Mouse (Mus musculus) thymus, postnatal 14 days (tissue): Measurements from ENCODE around the gene Shank1.

Source experiments
- DNase-seq: peaks from one replicate; pipeline ENCODE4 v3.0.0; 2021

Shank1 gene

DNA sequence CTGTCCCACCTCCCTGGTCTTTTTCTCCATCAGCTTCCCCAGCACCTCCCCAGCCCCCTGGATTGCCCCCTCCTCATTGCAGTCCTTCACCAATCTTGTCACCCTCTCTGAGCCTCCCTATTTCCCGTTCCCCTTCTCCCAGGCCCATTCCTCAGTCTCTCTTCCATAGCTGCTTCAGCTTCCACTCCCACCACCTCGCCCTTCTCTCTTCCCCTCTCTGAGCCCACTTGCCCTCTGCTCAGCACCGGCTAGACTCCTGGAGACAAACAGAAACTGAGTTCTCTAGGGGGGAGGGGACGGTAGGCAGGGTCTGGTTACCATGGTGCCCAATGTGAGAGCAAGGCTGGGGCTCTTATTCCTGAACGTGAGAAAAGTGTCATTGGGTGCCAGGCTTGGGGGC is 64.7 kb downstream of the Shank1 start:
- peak; percentile 42 for DNase-seq

DNA sequence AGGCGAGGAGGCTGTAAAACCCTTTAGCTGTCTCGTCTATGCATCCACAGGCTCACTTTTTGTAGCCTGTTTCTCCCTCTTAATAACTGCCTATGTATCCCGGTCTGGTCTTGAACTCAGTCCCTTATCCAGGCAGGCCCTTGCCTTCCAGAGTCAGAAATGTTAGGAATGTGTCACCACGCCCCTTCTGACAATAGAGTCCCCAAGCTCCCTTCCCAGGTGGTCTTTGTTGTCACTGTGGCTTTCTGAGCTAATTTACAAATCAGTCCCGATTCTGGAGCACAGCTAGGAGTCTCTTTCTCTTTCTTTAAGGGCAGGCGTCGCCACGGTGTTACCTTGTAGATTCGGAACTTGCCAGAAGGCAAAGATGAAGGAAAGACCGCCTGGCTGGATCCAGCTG is 65.2 kb downstream of the Shank1 start:
- DNase-seq, result no peak

DNA sequence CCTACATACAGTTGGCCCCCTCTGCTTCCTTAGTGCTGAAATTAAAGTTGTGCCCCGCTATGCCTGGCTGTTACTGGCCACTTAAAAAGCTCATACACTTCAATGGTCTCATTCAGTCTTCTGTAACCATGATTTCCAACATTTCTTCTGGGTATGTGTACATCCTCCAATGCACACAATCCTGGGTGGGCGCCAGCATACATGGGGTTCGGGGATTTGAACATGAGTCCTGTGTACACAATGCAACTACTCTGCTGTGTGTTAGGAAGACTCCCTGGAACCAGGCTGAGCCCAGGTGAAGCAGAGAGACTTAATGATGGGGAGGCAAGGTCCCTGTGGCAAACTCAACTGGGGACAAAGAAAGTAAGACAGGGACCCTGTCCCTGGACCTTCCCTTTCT is 65.7 kb downstream of the Shank1 start:
- DNase-seq, result no peak

DNA sequence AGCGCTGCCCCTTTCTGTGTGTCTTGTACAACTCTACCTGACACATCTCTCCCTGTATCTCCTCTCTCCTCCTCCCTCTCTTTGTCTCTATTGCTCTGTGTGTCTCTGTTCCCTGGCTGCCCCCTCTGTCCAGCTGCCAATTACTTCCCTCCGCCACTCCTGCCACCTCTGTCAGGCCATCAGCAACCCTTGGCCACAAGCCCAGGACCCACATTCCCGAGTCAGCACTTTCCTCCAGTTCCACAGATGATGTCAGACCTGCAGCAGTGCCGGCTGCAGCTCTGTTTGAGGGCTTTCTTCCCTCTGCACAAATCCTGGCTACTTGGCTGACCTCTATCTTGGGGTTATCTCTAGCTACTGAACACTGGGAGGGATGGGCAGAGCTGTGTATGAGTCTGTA is 68.2 kb downstream of the Shank1 start:
- DNase-seq, result no peak

DNA sequence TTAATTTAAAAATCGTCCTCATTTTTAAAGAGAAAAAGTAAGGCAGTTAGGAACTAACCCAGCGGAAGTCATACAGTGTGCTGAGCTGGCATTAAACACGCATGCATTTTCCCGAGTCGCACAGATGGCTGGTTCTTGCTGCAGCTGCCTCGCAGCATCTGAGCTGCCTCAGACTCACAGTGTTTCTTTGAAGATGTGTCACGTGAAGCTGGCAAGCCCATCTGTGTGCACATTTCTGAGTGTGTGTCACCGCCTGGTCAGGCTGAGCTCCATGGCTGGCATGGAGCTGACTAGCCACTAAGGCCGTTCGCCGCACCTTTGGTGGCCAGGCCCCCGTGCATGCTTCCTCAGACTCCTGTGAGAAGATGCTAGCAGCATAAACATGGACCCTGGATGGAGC is 72.5 kb downstream of the Shank1 start:
- DNase-seq, result peak; percentile 60

DNA sequence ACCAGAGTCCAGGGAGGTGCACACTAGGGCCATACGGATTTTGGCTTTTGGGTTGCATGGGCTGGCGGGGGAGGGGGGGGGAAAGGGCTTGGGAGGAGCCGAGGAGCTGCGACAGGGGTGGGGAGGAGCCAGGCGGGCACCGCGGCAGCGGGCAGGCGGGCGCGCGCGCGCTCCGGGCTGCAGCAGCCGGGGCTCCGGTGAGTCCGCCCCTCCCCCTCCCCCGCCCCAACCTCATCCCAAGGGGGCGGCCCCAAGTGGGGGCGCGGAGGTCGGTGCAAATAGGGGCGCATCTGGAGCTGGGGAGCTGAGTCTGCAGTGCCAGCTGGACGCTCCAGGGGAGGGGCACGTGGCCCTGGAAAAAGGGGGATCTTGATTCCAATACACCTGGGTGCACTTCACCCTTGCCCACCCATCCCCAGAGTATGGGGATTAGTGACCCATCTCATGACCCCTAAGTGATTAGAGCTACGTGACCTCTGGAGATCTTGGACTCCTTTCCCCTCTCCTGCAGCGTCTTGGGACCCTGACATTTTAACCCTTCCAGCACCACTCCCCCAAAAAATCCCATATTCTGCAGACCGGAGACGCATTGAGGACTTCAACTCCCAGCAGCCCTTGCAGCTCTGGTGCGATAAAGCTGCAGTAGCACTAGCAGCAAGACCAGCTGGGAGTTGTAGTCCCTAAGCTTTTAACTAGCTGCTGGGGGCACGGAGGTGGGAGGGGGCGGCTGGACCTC is 74.1 kb downstream of the Shank1 start, which contains the start of gene Syt3:
TSS of gene Syt3 (plus strand) at position 123 of the 736 bp plus-strand sequence.
- peak; percentile 67 for DNase-seq

DNA sequence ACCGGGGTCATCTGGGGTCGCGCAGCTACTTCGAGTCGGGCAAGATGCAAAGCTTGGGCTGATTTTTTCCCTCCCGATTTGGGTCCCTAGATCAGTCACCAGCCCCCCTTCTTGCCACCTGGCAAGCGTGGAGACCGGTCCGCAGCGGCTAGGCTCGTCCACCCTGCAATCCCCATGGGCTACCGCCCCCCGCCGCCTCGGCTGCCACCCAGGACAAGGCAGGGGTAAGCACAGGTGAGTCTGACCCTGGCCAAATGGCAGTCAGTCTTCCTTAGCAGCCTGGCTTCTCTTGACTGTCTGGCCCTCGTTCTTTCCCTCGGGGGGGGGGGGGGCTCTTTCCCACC is 74.6 kb downstream of the Shank1 start:
- DNase-seq, result no peak

DNA sequence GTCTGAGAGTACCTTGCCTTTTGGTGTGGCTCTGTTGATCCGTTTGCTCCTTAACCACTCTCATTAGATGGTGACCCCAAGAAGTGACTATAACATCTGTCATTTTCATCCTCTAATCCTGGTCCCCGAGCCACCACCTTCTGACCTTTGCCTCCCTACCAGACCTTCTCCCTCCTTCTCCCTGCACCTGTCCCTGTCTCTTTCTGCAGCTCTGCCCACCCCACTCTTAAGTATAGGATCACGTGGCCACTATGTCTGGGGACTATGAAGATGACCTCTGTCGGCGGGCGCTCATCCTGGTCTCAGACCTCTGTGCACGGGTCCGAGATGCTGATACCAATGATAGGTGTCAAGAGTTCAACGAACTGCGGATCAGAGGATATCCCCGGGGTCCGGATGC is 75.7 kb downstream of the Shank1 start, which contains the start of gene 1700008O03Rik:
TSS of gene 1700008O03Rik (minus strand) at position 101 of the 400 bp plus-strand sequence.
- DNase-seq, result no peak

DNA sequence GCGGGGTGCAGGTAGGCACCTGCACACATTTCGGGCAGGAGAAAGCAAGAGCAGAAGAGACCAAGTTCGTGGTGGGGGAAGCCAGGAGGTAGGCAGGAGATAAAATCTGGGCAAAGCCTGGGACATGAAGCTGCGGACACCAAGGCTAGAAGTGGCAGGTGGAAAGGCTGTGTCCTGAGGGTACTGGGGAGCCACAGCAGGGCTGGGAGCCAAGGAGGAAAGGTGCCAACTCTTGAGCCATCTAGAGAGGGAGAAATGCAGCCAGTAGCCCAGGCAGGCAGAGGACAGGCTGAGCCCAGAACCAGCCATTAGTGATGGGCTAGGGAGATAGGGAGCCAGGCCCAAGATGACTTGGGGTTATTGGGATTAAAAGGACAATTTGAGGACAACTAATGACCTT is 81.8 kb downstream of the Shank1 start:
- DNase-seq, result no peak

DNA sequence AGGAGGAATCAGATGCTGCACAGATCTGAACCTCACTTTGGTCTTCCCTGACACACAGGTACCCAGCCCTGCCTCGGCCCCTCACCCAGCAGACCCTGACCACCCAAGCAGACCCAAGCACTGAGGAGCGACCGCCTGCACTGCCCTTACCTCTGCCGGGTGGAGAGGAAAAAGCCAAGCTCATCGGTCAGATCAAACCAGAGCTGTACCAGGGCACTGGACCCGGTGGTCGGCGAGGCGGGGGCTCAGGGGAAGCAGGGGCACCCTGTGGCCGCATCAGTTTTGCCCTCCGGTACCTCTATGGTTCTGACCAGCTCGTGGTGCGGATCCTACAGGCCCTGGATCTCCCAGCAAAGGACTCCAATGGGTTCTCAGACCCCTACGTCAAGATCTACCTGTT is 82.3 kb downstream of the Shank1 start:
- no peak for DNase-seq

DNA sequence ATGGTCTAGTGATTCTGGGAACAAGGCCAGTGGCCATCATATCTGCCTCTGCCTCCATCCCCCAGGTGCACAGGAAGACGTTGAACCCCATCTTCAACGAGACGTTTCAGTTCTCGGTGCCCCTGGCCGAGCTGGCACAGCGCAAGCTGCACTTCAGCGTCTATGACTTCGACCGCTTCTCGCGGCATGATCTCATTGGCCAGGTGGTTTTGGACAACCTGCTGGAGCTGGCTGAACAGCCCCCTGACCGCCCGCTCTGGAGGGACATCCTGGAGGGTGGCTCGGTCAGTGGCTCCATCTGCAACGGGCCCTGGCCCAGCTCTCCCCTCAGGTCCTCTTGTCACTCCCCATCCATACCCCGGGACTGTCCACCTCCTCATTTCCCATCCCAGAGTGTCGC is 83.2 kb downstream of the Shank1 start:
- DNase-seq, result no peak

DNA sequence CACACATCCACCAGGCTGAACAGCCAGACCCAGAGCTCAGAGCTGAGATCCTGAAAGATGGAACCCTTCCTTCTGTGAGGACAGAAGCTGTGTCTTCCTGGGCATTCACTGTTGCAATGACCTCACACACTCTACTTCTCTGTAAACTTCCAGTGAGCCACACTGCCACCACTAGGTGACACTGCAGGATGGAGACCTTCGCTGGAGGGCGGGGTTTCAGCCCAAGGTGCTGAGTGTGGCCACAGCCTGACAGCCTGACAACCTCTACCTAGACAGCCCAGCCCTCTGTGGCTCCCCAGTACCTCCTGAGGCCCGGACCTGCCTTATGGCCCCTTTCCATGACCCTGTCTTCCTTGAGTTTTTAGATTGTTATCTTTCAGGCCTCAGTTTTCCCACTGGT is 88.5 kb downstream of the Shank1 start:
- peak; percentile 70 for DNase-seq

DNA sequence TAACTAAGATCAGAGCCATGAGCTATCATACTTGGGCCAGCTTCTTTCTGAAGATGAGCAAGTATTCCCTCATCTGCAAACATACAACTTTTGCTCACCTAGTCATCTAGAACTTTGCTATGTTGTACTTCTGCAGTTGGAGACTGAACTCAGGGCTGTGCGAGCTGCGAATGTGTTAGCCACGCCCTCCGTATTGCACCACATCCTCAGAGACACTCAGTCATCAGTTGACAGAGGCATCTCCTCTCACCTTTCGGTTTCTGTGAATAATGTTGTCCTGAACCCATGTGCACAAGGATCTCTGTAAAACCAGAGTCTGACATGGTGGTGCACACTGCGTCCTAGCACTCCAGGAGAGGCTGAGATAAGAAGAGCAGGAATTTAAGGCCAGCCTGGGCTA is 91.6 kb downstream of the Shank1 start:
- DNase-seq, result no peak

DNA sequence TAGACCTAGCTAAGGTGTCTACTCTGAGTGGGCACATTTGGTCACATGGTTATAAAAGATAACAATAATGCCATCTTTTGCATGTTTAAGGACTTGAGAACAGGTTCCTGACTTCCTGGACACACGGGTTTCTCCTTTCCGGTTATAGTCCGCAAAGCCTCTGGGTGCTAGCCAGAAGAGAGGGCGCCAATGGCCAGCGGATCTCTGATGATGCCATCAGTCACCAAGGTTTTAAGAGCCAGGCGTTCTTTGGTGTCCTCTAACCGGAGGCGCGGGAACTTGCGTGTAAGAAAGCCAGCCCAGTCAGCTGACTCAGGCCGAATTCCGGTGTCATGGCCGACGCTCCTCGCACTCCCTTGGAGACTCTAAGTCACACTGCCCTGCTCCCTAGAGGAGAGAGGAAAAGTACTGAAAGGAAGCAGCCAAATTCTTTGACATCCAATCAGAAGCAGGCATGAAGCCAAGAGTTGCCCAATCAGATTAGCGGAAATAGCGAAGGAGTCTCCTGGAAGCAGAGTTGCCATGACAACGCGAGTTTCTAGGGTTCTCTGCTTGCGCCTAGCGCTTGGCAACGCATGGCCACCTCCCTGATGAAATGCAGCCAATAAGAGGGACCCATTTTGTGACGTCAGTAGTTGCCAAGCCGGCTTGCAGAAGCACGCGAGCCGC is 95.4 kb downstream of the Shank1 start:
- DNase-seq, result peak; percentile 89

DNA sequence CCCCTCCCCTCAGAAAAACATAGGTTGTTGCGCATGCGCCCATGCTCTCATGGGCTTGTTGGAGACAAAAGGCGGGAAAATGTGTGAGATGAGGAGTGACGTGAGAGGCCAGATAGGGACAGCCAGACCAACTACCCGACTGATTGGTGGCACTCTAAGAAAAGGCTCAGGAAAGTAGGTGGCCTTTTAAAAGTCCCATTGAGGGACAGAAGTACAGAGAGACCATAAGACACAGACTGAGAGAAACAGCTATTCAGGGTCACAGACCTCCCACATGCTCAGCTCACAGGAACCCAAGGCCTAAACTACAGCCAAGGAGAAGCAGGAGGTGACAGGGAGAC is 95.9 kb downstream of the Shank1 start:
- DNase-seq, result no peak
